Mouse (Mus musculus): ENCODE measurements around the gene Rnf217.

- TF ChIP-seq POLR2A (IDR thresholded peaks at IDR 0.05; ENCODE audit: extremely low read depth, insufficient read depth, low read length) = no peak
- no peak for TF ChIP-seq CTCF (IDR thresholded peaks at IDR 0.05; ENCODE audit: extremely low read depth, insufficient read depth, low read length)
Observed at GRCm38 (mm10) chr10:31608441-31609065, 431 bp downstream of the Rnf217 start.
